Mouse (Mus musculus) cerebellum, postnatal 10 days (tissue): ENCODE results near the gene Tbcc.
A peak's percentile ranks its signal among the peaks of the same experiment; 100 is the strongest.
"Not testable (repeated sequence)": the region's sequence is repeated elsewhere in the genome, so short reads cannot be mapped to it uniquely, and the experiment has no call there.

Experiments
- DNase-seq, 2 experiments: peaks; one replicate each; pipeline ENCODE4 v3.0.0; 2021; ENCODE audit warnings: mixed read lengths in 2 of 2

Gene Tbcc

GRCm38 (mm10) chr17:46890116-46890815, at the start of gene Tbcc:
Gene Tbcc, plus strand, starts transcription at chr17:46890684.
- DNase-seq: peak; percentile 99

GRCm38 (mm10) chr17:46843022-46843421, 47.5 kb upstream of the Tbcc start:
- DNase-seq: no peak

- DNase-seq: no peak
These were observed 46.8 kb upstream of the Tbcc start for GRCm38 (mm10) chr17:46843716-46844115.

GRCm38 (mm10) chr17:46844811-46845210, 45.7 kb upstream of the Tbcc start:
- peak; percentile 76 to 82 for DNase-seq

GRCm38 (mm10) chr17:46845262-46845661, 45.2 kb upstream of the Tbcc start:
- DNase-seq: no peak

- not testable (repeated sequence) for DNase-seq
These were observed 43.9 kb upstream of the Tbcc start for GRCm38 (mm10) chr17:46846573-46846972.

- no peak for DNase-seq
These were observed 43.3 kb upstream of the Tbcc start for GRCm38 (mm10) chr17:46847206-46847605.

GRCm38 (mm10) chr17:46852725-46853124, 37.8 kb upstream of the Tbcc start:
- DNase-seq: peak; percentile 46 to 48

- DNase-seq: peak; percentile 86 to 90
These were observed 37.2 kb upstream of the Tbcc start for GRCm38 (mm10) chr17:46853281-46853680.

- no peak for DNase-seq
These were observed 36.4 kb upstream of the Tbcc start for GRCm38 (mm10) chr17:46854096-46854495.

- peak; percentile 28 to 38 for DNase-seq
These were observed 35.8 kb upstream of the Tbcc start for GRCm38 (mm10) chr17:46854640-46855110.

GRCm38 (mm10) chr17:46855328-46856106, 35.0 kb upstream of the Tbcc start:
- peak; percentile 44 for DNase-seq

- no peak for DNase-seq
These were observed 34.4 kb upstream of the Tbcc start for GRCm38 (mm10) chr17:46856107-46856388.

GRCm38 (mm10) chr17:46856471-46857360, 33.8 kb upstream of the Tbcc start:
- DNase-seq: peak; percentile 96

- DNase-seq: peak; percentile 88 to 91
These were observed 33.1 kb upstream of the Tbcc start for GRCm38 (mm10) chr17:46857361-46857902.

- DNase-seq: peak; percentile 81 to 86
These were observed 32.4 kb upstream of the Tbcc start, which contains the start of gene Bicral for GRCm38 (mm10) chr17:46857903-46858748. Gene Bicral, minus strand, starts transcription at chr17:46858482.

- peak; percentile 37 to 50 for DNase-seq
These were observed 31.6 kb upstream of the Tbcc start for GRCm38 (mm10) chr17:46858749-46859444.

GRCm38 (mm10) chr17:46860120-46860519, 30.4 kb upstream of the Tbcc start:
- DNase-seq: peak; percentile 38 to 45

- DNase-seq: no peak
These were observed 25.8 kb upstream of the Tbcc start for GRCm38 (mm10) chr17:46864566-46865195.

- no peak for DNase-seq
These were observed 23.6 kb upstream of the Tbcc start for GRCm38 (mm10) chr17:46866836-46867235.
